Mouse (Mus musculus) kidney, postnatal 0 days (tissue): Measurements from ENCODE around the gene Atp6v1g2. TPM values are rescaled to one million over a fixed set of nuclear protein-coding genes. Genes with fewer than 3 reads are reported as not detected.

Source experiments
- ATAC-seq: fragments of 200-750 bp; cut with Nextera tagmentation; replicated peaks from 2 replicates; pipeline ENCODE4 v1.8.0; 2017; ENCODE audit warnings: low read depth, moderate number of reproducible peaks, moderate TSS enrichment, moderate library complexity; ENCODE audit not compliant: low FRiP score
- DNase-seq: peaks from one replicate; pipeline ENCODE4 v3.0.0-alpha.2; 2016; ENCODE audit warnings: low spot score
- H3K27ac ChIP-seq: fragments of 300-500 bp; sonication (generic); 2 replicates; pipeline ENCODE4 v1.5.1; 2014; ENCODE audit warnings: mild to moderate bottlenecking
- H3K27me3 ChIP-seq: fragments of 300-500 bp; sonication (generic); 2 replicates; pipeline ENCODE4 v1.6.1; 2014; ENCODE audit warnings: low read length, mixed read lengths; ENCODE audit not compliant: insufficient read depth
- H3K36me3 ChIP-seq: fragments of 300-500 bp; sonication (generic); 2 replicates; pipeline ENCODE4 v1.6.1; 2014; ENCODE audit warnings: low read length, mixed read lengths; ENCODE audit not compliant: insufficient read depth
- H3K4me1 ChIP-seq: fragments of 300-500 bp; sonication (generic); replicated peaks from 2 replicates; pipeline ENCODE4 v1.6.1; 2014; ENCODE audit warnings: antibody characterized with exemption, low read length, mixed read lengths; ENCODE audit not compliant: insufficient read depth
- H3K4me2 ChIP-seq: fragments of 300-500 bp; sonication (generic); 2 replicates; pipeline ENCODE4 v1.6.1; 2014; ENCODE audit warnings: mild to moderate bottlenecking, low read length, moderate library complexity, mixed read lengths
- H3K4me3 ChIP-seq: fragments of 300-500 bp; sonication (generic); replicated peaks from 2 replicates; pipeline ENCODE4 v1.5.1; 2014; ENCODE audit warnings: low read depth, low read length
- H3K9ac ChIP-seq: fragments of 300-500 bp; sonication (generic); 2 replicates; pipeline ENCODE4 v1.6.1; 2014; ENCODE audit warnings: low read depth, low read length
- H3K9me3 ChIP-seq: fragments of 300-500 bp; sonication (generic); replicated peaks from 2 replicates; pipeline ENCODE4 v1.6.1; 2016; ENCODE audit warnings: low read length, inconsistent platforms, mixed read lengths
- CTCF ChIP-seq: IDR thresholded peaks from 2 replicates; pipeline ENCODE4 v1.5.1; 2016; ENCODE audit warnings: antibody characterized with exemption, low read depth, mild to moderate bottlenecking, moderate library complexity
- WGBS: fragments of 180-500 bp; shearing (Covaris S2); extraction: QIAGEN DNeasy Blood & Tissue Kit; methylation state at CpG from one replicate; pipeline ENCODE4 v1.1.7; 2014; 5-methylcytosine and 5-hydroxymethylcytosine counted together
- polyA plus RNA-seq: library from polyadenylated mRNA; unstranded; fragments of >200 nt; fragmentation: Nextera tagmentation; extraction: Ambion mirVana; gene quantifications from 2 replicates; pipeline ENCODE4 v1.2.1, GENCODE M21; 2015

Gene Atp6v1g2
- polyA plus RNA-seq, 1 experiment from 2014 or later, result 6.6 TPM

GRCm38 (mm10) chr17:35251162-35251719 is 17.8 kb downstream of the Atp6v1g2 start:
- H3K27me3 ChIP-seq, result no peaks in the 10 kb centered on the region
- no peak for TF ChIP-seq CTCF
- H3K4me1 ChIP-seq, result no peaks in the 10 kb centered on the region; the same call in 1 of the 2 replicates
- H3K9me3 ChIP-seq, result no peaks in the 10 kb centered on the region
- no peak overlapping the region for H3K9ac ChIP-seq
- H3K27ac ChIP-seq, result no peak overlapping the region
- DNase-seq (no peak), ATAC-seq (no peak)
- 78% methylated on average over 15 of the region's 15 CpGs for WGBS
- H3K4me2 ChIP-seq, result no peak overlapping the region
- peaks cover 72% of the 10 kb centered on the region for H3K36me3 ChIP-seq
- H3K4me3 ChIP-seq, result no peak overlapping the region

DNA sequence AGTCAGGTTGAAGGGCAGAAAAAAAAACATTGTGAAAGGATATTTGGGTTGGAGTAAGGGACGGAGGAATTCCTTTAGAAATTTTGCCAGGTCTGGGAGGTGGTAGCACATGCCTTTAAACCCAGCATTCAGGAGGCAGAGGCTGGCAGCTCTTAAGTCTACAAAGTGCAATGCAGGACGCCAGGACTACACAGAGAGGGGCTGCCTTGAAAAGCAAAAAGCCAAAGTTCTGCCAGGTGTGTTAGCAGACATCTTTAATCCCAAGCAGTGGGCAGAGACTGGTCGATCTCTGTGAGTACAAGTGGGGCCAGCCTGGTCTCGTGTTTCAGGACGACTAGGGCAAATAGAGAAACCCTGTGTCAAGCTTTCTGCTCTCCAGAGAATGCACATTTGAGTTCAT is 18.5 kb downstream of the Atp6v1g2 start:
- Histone ChIP-seq H3K4me1 (no peaks in the 10 kb centered on the region; the same call in 1 of the 2 replicates), H3K27me3 (no peaks in the 10 kb centered on the region), H3K4me3 (no peak overlapping the region), H3K36me3 (peaks cover 64% of the 10 kb centered on the region), H3K4me2 (no peak overlapping the region), H3K9me3 (no peaks in the 10 kb centered on the region), H3K27ac (no peak overlapping the region; the same call in 1 of the 2 replicates), H3K9ac (no peak overlapping the region)
- 69% methylated on average over 5 of the region's 5 CpGs for WGBS
- ATAC-seq, result no peak
- DNase-seq, result no peak
- no peak for TF ChIP-seq CTCF

DNA sequence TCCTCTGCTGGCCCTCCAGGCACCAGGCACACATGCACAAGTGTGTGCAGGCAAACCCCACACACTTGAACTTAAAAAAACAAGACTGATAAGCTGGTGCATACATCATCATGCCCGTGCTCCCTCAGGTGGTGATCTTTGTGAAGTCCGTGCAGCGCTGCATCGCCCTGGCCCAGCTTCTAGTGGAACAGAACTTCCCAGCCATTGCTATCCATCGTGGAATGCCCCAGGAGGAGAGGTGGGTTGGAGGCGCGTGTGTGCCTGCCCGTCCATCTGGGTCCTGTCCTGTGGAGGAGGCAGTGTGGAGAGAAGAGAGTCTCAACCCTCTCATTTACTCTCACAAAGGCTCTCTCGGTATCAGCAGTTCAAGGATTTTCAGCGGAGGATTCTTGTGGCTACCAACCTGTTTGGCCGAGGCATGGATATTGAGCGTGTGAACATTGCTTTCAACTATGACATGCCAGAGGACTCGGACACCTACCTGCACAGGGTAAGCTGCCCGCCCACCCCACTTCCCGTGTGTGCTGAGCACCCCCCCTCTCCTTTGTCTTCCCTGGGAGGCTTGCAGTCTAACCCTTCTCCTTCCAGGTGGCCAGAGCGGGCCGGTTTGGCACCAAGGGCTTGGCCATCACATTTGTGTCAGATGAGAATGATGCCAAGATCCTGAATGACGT is 19.3 kb downstream of the Atp6v1g2 start:
- WGBS, result 80% methylated on average over 18 of the region's 18 CpGs
- H3K27ac ChIP-seq, result no peak overlapping the region; the same call in 1 of the 2 replicates
- 0 out of 2 replicates have a peak, but pooled peaks have one; percentile 2 for TF ChIP-seq CTCF
- no peak for ATAC-seq
- H3K27me3 ChIP-seq, result no peaks in the 10 kb centered on the region
- H3K4me3 ChIP-seq, result no peak overlapping the region
- DNase-seq, result no peak
- H3K9me3 ChIP-seq, result no peaks in the 10 kb centered on the region
- H3K9ac ChIP-seq, result no peak overlapping the region
- peaks cover 56% of the 10 kb centered on the region for H3K36me3 ChIP-seq
- H3K4me2 ChIP-seq, result no peak overlapping the region
- H3K4me1 ChIP-seq, result no peaks in the 10 kb centered on the region

GRCm38 (mm10) chr17:35253293-35254093 is 20.0 kb downstream of the Atp6v1g2 start:
- ATAC-seq (no peak; the same call in 1 of the 2 replicates), DNase-seq (no peak)
- Histone ChIP-seq H3K4me1 (no peaks in the 10 kb centered on the region), H3K27me3 (no peaks in the 10 kb centered on the region), H3K4me2 (no peak overlapping the region), H3K9ac (no peak overlapping the region), H3K27ac (no peak overlapping the region), H3K36me3 (peaks cover 53% of the 10 kb centered on the region), H3K9me3 (no peaks in the 10 kb centered on the region), H3K4me3 (no peak overlapping the region)
- 82% methylated on average over 32 of the region's 32 CpGs for WGBS
- TF ChIP-seq CTCF, result no peak

DNA sequence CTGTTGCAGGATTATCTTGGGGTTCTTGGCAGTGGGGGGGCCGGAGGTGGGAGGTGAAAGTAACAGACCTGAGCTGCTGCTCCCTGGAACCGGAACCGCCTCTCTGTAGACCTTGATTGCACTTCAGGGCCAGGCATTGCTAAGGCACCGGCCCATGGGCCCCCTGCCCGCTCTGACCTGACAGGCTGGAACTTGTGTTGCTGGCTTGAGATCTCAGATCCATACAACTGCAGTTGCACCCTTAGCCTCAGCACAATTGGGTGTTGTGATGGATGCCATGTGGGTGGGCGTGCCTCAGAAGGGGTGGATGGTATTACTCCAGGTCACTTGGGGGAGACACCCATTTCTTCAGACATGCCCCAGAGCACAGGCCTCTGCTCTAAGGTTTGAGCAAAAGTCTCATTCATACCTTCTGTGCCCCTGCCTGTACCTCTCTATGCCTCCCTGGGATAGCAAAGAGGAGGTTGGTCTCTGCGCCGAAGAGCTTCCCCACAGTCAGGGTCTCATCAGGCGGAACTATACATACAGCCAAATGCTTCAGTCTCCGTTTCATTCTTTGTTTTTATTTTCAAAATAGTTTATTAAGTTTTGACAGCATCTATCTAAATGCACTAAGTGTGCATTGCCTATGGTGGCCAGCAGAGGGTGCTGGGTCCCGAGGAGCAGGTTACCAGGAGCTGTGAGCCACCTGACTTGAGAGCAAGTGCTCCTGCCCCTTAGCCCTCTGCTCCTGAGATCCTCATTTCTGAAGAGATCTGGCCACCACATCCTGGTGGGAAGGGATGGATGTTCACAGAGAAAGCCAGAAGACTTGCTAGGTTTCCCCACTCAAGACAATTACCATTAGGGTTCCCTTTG is 21.0 kb downstream of the Atp6v1g2 start:
- Histone ChIP-seq H3K27ac (no peak overlapping the region), H3K36me3 (peaks cover 43% of the 10 kb centered on the region), H3K27me3 (no peaks in the 10 kb centered on the region), H3K4me1 (no peaks in the 10 kb centered on the region), H3K4me2 (no peak overlapping the region), H3K9me3 (no peaks in the 10 kb centered on the region), H3K4me3 (no peak overlapping the region), H3K9ac (no peak overlapping the region)
- peak; percentile 81 for TF ChIP-seq CTCF
- DNase-seq, result peak; percentile 74
- WGBS, result 48% methylated on average over 11 of the region's 11 CpGs
- ATAC-seq, result peak; percentile 23; the same call in 1 of the 2 replicates
